Mouse (Mus musculus): Measurements from ENCODE around the gene Nectin2. TPM values are rescaled to one million over a fixed set of nuclear protein-coding genes. Genes with fewer than 3 reads are reported as not detected.

The Nectin2 gene
- polyA plus RNA-seq (2017; shearing (Covaris generic)), result 1.6 TPM

GRCm38 (mm10) chr7:19750217-19751069 is at the start of gene Nectin2:
TSS of gene Nectin2 (minus strand) at chr7:19750483.

GRCm38 (mm10) chr7:19796697-19797588 is 46.7 kb upstream of the Nectin2 start, which contains the start of gene Cblc:
TSS of gene Cblc (minus strand) at chr7:19796809.

GRCm38 (mm10) chr7:19770984-19771391 is 20.7 kb upstream of the Nectin2 start, which contains the start of gene Bcam:
TSS of gene Bcam (minus strand) at chr7:19771016.

GRCm38 (mm10) chr7:19715239-19716054 is 34.8 kb downstream of the Nectin2 start, which contains the start of gene Tomm40:
TSS of gene Tomm40 (minus strand) at chr7:19715438.

GRCm38 (mm10) chr7:19698907-19699826 is 51.1 kb downstream of the Nectin2 start, which contains the start of gene Apoe:
TSS of gene Apoe (minus strand) at chr7:19699188.

GRCm38 (mm10) chr7:19691873-19692865 is 58.1 kb downstream of the Nectin2 start, which contains the start of gene Apoc1:
TSS of gene Apoc1 (minus strand) at chr7:19692660.

GRCm38 (mm10) chr7:19681202-19681694 is 69.0 kb downstream of the Nectin2 start, which contains the start of the genes Gm44805 and Apoc4:
TSS of gene Gm44805 (minus strand) at chr7:19681423.
TSS of gene Apoc4 (minus strand) at chr7:19681479.

GRCm38 (mm10) chr7:19677872-19678271 is 72.4 kb downstream of the Nectin2 start, which contains the start of gene Apoc2:
TSS of gene Apoc2 (minus strand) at chr7:19677941.

Other genes starting within 250 kb of the Nectin2 start
- gene Bloc1s3, start 242.1 kb downstream of the Nectin2 start, polyA plus RNA-seq (2017; shearing (Covaris generic)), result 0.56 TPM
- 106 TPM for gene Trappc6a, start 242.1 kb downstream of the Nectin2 start, polyA plus RNA-seq (2017; shearing (Covaris generic))
- gene Nkpd1, start 232.6 kb downstream of the Nectin2 start, polyA plus RNA-seq (2017; shearing (Covaris generic)), result not detected
- 5.9 TPM for gene Ppp1r37, start 187.4 kb downstream of the Nectin2 start, polyA plus RNA-seq (2017; shearing (Covaris generic))
- 2.6 TPM for gene Zfp296, start 173.2 kb downstream of the Nectin2 start, polyA plus RNA-seq (2017; shearing (Covaris generic))
- gene Gemin7, start 172.9 kb downstream of the Nectin2 start, polyA plus RNA-seq (2017; shearing (Covaris generic)), result 100 TPM
- 16.8 TPM for gene Clasrp, start 146.0 kb downstream of the Nectin2 start, polyA plus RNA-seq (2017; shearing (Covaris generic))
- 32.5 TPM for gene Relb, start 121.0 kb downstream of the Nectin2 start, polyA plus RNA-seq (2017; shearing (Covaris generic))
- gene Clptm1, start 85.5 kb downstream of the Nectin2 start, polyA plus RNA-seq (2017; shearing (Covaris generic)), result 186 TPM
- gene Apoc2, start 72.5 kb downstream of the Nectin2 start, polyA plus RNA-seq (2017; shearing (Covaris generic)), result not detected
- not detected for gene Gm44805, start 69.1 kb downstream of the Nectin2 start, polyA plus RNA-seq (2017; shearing (Covaris generic))
- gene Apoc4, start 69.0 kb downstream of the Nectin2 start, polyA plus RNA-seq (2017; shearing (Covaris generic)), result not detected
- gene Apoc1, start 57.8 kb downstream of the Nectin2 start, polyA plus RNA-seq (2017; shearing (Covaris generic)), result 2.0 TPM
- gene Apoe, start 51.3 kb downstream of the Nectin2 start, polyA plus RNA-seq (2017; shearing (Covaris generic)), result 35.2 TPM
- gene Tomm40, start 35.0 kb downstream of the Nectin2 start, polyA plus RNA-seq (2017; shearing (Covaris generic)), result 22.8 TPM
- 21.0 TPM for gene Bcam, start 20.5 kb upstream of the Nectin2 start, polyA plus RNA-seq (2017; shearing (Covaris generic))
- gene Cblc, start 46.3 kb upstream of the Nectin2 start, polyA plus RNA-seq (2017; shearing (Covaris generic)), result not detected
- gene Bcl3, start 72.3 kb upstream of the Nectin2 start, polyA plus RNA-seq (2017; shearing (Covaris generic)), result 16.0 TPM
- not detected for gene Gm19345, start 101.5 kb upstream of the Nectin2 start, polyA plus RNA-seq (2017; shearing (Covaris generic))
- 0.52 TPM for gene Ceacam16, start 110.8 kb upstream of the Nectin2 start, polyA plus RNA-seq (2017; shearing (Covaris generic))
- gene Ceacam19, start 137.5 kb upstream of the Nectin2 start, polyA plus RNA-seq (2017; shearing (Covaris generic)), result not detected
- 38.7 TPM for gene Pvr, start 170.7 kb upstream of the Nectin2 start, polyA plus RNA-seq (2017; shearing (Covaris generic))
- 25.9 TPM for gene Igsf23, start 200.3 kb upstream of the Nectin2 start, polyA plus RNA-seq (2017; shearing (Covaris generic))
- gene Ceacam20, start 214.9 kb upstream of the Nectin2 start, polyA plus RNA-seq (2017; shearing (Covaris generic)), result not detected
- gene Nlrp9b, start 241.0 kb upstream of the Nectin2 start, polyA plus RNA-seq (2017; shearing (Covaris generic)), result not detected

All from inflammation-experienced regulatory T-cells, adult 16 weeks (primary cell).